Comparison of ENCODE assay signal across 9 mouse cellular contexts in the genomic region with DNA sequence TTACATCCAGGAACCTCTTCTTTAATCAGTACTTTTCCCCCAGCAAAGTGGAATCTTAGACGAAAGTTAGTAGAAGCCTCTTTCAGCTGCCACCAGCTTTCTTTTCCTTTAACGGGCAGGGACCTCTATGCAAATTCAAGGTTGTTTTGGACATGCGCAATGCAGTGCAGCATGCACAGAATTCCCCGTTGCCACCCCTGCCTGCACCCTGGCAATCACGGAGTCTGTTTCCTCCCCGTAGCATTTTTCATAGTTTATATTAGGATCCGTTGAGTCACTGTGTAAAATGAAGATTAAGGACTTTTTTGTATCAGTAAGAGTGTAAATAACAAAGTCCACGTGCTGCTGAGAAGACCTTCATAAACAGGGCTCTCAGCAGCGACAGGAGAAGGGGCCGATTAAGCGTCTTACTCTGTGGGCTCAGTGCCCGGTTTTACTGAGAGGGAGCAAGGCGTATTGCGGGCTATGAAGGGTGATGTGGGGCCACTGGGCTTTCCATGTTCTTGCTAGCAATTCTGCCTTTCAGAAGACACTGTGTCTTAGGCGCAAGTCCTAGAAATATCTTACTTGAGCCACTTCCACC.
A peak's percentile ranks its signal among the peaks of the same experiment; 100 is the strongest.
DNase-seq lines count a peak whose midpoint lies in the region; ATAC-seq and TF ChIP-seq lines count a peak whose summit lies in the region.
"Had no signal": no experiment of that assay in that cellular context is flagged by ENCODE, and none has a peak within 500 bp of the region (broad histone marks: within the 10 kb centered on the region; RNA-seq: fewer than 3 reads in every experiment).

No protein-coding gene starts in this region.

- no peak for TF ChIP-seq CTCF in kidney, adult 2 months (conservative IDR thresholded peaks at IDR 0.05; ENCODE audit: insufficient read depth, insufficient read length, low read depth, low read length)
- TF ChIP-seq CTCF in cerebellum, adult 2 months (IDR thresholded peaks at IDR 0.05; ENCODE audit: borderline replicate concordance, insufficient read depth, low read depth, low read length) = no peak

- no peaks in the 10 kb centered on the region for H3K27me3 ChIP-seq in kidney, adult 2 months (replicated peaks; ENCODE audit: control insufficient read depth, insufficient read depth, low read length)
- H3K27me3 ChIP-seq in kidney, embryonic 14.5 days (ENCODE audit: control insufficient read depth, insufficient read depth, low read length) = no peaks in the 10 kb centered on the region
- no peaks in the 10 kb centered on the region for H3K27me3 ChIP-seq in cerebellum, adult 2 months (ENCODE audit: control insufficient read depth, insufficient read depth, low read length)
- H3K27me3 ChIP-seq: liver, embryonic 13.5 days had no signal

- ATAC-seq in kidney, embryonic 14.5 days (ENCODE audit: low FRiP score, low TSS enrichment) = no peak

- no peak overlapping the region for H3K9ac ChIP-seq in kidney, embryonic 14.5 days (ENCODE audit: low read depth, low read length)
- H3K9ac ChIP-seq: liver, embryonic 13.5 days had no signal

- TF ChIP-seq POLR2A in kidney, adult 2 months (IDR thresholded peaks at IDR 0.05; ENCODE audit: low read depth, low read length) = no peak
- TF ChIP-seq POLR2A in cerebellum, adult 2 months (IDR thresholded peaks at IDR 0.05; ENCODE audit: borderline replicate concordance, insufficient read depth, low read length) = no peak

- H3K4me3 ChIP-seq in kidney, adult 2 months (ENCODE audit: insufficient read depth, low read depth, low read length) = no peak overlapping the region
- H3K4me3 ChIP-seq in kidney, embryonic 14.5 days (ENCODE audit: low read length) = no peak overlapping the region
- peak overlapping the region; percentile 35 for H3K4me3 ChIP-seq in cerebellum, adult 2 months (replicated peaks; ENCODE audit: insufficient read depth, low read depth, low read length)
- H3K4me3 ChIP-seq: liver, embryonic 13.5 days had no signal

- no peak overlapping the region; the same call in 1 of the 2 replicates for H3K27ac ChIP-seq in kidney, adult 2 months (ENCODE audit: insufficient read depth, low read depth, low read length)
- no peak overlapping the region for H3K27ac ChIP-seq in kidney, embryonic 14.5 days (ENCODE audit: low read depth, low read length)
- no peak overlapping the region for H3K27ac ChIP-seq in cerebellum, adult 2 months (ENCODE audit: insufficient read depth, low read length)
- H3K27ac ChIP-seq: liver, embryonic 13.5 days had no signal

- DNase-seq in kidney, adult 2 months = peak; percentile 35
- DNase-seq in adrenal gland, postnatal 10 days = peak; percentile 62
- peak; percentile 18 to 24 for DNase-seq in cerebellum, adult 2 months
- DNase-seq in kidney, postnatal 14 days = peak; percentile 31
- DNase-seq in thymus, postnatal 25 days = no peak
- no peak for DNase-seq in natural killer cell, adult 2 months (ENCODE audit: low spot score in 2 of 2)
- no peak for DNase-seq in layer of hippocampus, adult 8-10 months (ENCODE audit: low spot score in 2 of 2)
- DNase-seq: liver, embryonic 13.5 days had no signal

- H3K4me1 ChIP-seq in kidney, adult 2 months (ENCODE audit: control insufficient read depth, insufficient read depth, low read length) = no peaks in the 10 kb centered on the region
- H3K4me1 ChIP-seq in kidney, embryonic 14.5 days (ENCODE audit: control insufficient read depth, insufficient read depth, low read length) = no peaks in the 10 kb centered on the region
- no peaks in the 10 kb centered on the region for H3K4me1 ChIP-seq in cerebellum, adult 2 months (ENCODE audit: control insufficient read depth, insufficient read depth, low read length)
- H3K4me1 ChIP-seq: liver, embryonic 13.5 days had no signal

- no peaks in the 10 kb centered on the region for H3K36me3 ChIP-seq in kidney, adult 2 months (ENCODE audit: control insufficient read depth, insufficient read depth, low read length)
- H3K36me3 ChIP-seq in kidney, embryonic 14.5 days (ENCODE audit: control insufficient read depth, insufficient read depth, low read length) = no peaks in the 10 kb centered on the region
- H3K36me3 ChIP-seq: liver, embryonic 13.5 days had no signal

- H3K4me2 ChIP-seq in kidney, embryonic 14.5 days (replicated peaks; ENCODE audit: low read depth, low read length) = no peak overlapping the region
- H3K4me2 ChIP-seq: liver, embryonic 13.5 days had no signal

- peaks cover 4% of the 10 kb centered on the region; the same call in 1 of the 2 replicates for H3K9me3 ChIP-seq in kidney, embryonic 14.5 days (ENCODE audit: control insufficient read depth, low read length)

- 54% methylated on average over 15 of the region's 15 CpGs for WGBS in kidney, adult 2 months
- 78% methylated on average over 15 of the region's 15 CpGs for WGBS in kidney, embryonic 14.5 days
- WGBS in cerebellum, adult 2 months = 17% methylated on average over 15 of the region's 15 CpGs

Comparison
In these comparisons a context has a peak if more than half of its experiments do, and no peak if none do; other contexts are left out.
1. DNase-seq: peak in kidney, adult 2 months (single experiment), adrenal gland, postnatal 10 days (single experiment), cerebellum, adult 2 months (2 of 2) and kidney, postnatal 14 days (single experiment); none in thymus, postnatal 25 days (single experiment), natural killer cell, adult 2 months (0 of 2) and layer of hippocampus, adult 8-10 months (0 of 2).